Mouse (Mus musculus) liver, embryonic 16.5 days (tissue): Measurements from ENCODE around the gene Slitrk1. TPM values are rescaled to one million over a fixed set of nuclear protein-coding genes. Genes with fewer than 3 reads are reported as not detected.

ENCODE experiments used
- ATAC-seq: fragments of 200-750 bp; cut with Nextera tagmentation; 2 replicates; pipeline ENCODE4 v1.8.0; 2017; ENCODE audit warnings: low read depth, mild to moderate bottlenecking, moderate number of reproducible peaks, moderate library complexity
- H3K27ac ChIP-seq: fragments of 300-500 bp; sonication (generic); 2 replicates; pipeline ENCODE4 v1.5.1; 2014; ENCODE audit warnings: mild to moderate bottlenecking, low read length
- H3K27me3 ChIP-seq: fragments of 300-500 bp; sonication (generic); 2 replicates; pipeline ENCODE4 v1.6.1; 2014; ENCODE audit warnings: low read depth, low read length, mixed read lengths; ENCODE audit not compliant: control insufficient read depth, insufficient read depth
- H3K36me3 ChIP-seq: fragments of 300-500 bp; sonication (generic); 2 replicates; pipeline ENCODE4 v1.6.1; 2014; ENCODE audit warnings: mild to moderate bottlenecking; ENCODE audit not compliant: control insufficient read depth, insufficient read depth
- H3K4me1 ChIP-seq: fragments of 300-500 bp; sonication (generic); 2 replicates; pipeline ENCODE4 v1.6.1; 2014; ENCODE audit warnings: low read depth, low read length, mixed read lengths; ENCODE audit not compliant: control insufficient read depth
- H3K4me2 ChIP-seq: fragments of 300-500 bp; sonication (generic); 2 replicates; pipeline ENCODE4 v1.6.1; 2014; ENCODE audit warnings: low read depth, low read length, mixed read lengths
- H3K4me3 ChIP-seq: fragments of 300-500 bp; sonication (generic); 2 replicates; pipeline ENCODE4 v1.5.1; 2014; ENCODE audit warnings: low read depth, mild to moderate bottlenecking, low read length
- H3K9ac ChIP-seq: fragments of 300-500 bp; sonication (generic); 2 replicates; pipeline ENCODE4 v1.6.1; 2014; ENCODE audit warnings: low read depth, low read length
- H3K9me3 ChIP-seq: fragments of 300-500 bp; sonication (generic); replicated peaks from 2 replicates; pipeline ENCODE4 v1.6.1; 2016; ENCODE audit warnings: low read length; ENCODE audit not compliant: control insufficient read depth
- WGBS: fragments of 180-500 bp; shearing (Covaris S2); extraction: QIAGEN DNeasy Blood & Tissue Kit; methylation state at CpG from one replicate; pipeline ENCODE4 v1.1.7; 2014; ENCODE audit not compliant: insufficient replicate concordance; 5-methylcytosine and 5-hydroxymethylcytosine counted together
- polyA plus RNA-seq: library from polyadenylated mRNA; unstranded; fragments of >200 nt; fragmentation: Nextera tagmentation; extraction: Ambion mirVana; gene quantifications from 2 replicates; pipeline ENCODE4 v1.2.1, GENCODE M21; 2015

Gene Slitrk1
- polyA plus RNA-seq, 1 experiment from 2014 or later, result 0.01 TPM

DNA sequence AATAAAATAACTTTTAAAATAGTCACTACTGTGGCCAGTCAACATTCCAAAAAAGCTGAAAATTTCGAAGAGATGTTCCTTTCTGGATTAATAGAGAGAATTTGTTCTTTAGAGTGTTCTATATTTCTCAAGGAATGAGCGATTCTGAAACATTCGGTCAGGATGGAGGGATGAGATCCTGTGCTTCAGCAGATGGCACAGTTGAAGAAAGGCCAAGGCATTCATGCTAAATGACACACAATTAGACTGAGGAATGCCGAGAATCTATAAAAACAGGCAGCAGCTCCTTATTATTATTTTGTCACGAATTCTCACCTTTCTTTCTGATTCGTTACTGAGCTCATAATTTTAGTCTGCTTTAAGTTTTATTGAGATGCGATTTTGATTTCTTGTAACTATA lies 15.4 kb downstream of the Slitrk1 start:
- Histone ChIP-seq H3K9ac (no peak overlapping the region), H3K9me3 (no peaks in the 10 kb centered on the region), H3K4me2 (no peak overlapping the region), H3K4me1 (no peaks in the 10 kb centered on the region), H3K36me3 (no peaks in the 10 kb centered on the region), H3K27me3 (no peaks in the 10 kb centered on the region), H3K27ac (no peak overlapping the region), H3K4me3 (no peak overlapping the region)
- ATAC-seq, result no peak
- 57% methylated on average over 7 of the region's 7 CpGs for WGBS

DNA sequence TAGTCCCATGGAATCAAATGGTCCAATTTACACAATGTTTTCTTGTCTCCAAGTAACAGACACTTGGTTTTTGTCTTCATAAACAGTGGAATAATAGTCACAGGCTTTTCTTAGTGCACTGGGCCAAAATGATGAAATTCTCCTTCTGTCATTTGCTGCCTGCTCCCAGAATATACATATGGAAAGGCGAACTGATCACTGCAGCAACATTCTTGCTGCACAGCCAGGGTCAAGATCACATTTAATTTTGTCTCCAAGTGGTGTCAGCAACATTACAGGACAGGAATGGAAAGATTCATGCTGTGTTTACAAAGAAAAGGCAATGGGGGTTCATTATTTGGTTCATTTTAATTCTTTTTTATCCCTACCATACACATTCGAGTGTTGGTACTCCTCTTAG lies 18.5 kb downstream of the Slitrk1 start:
- H3K27me3 ChIP-seq, result no peaks in the 10 kb centered on the region
- no peaks in the 10 kb centered on the region for H3K4me1 ChIP-seq
- no peak overlapping the region for H3K4me3 ChIP-seq
- no peak overlapping the region for H3K9ac ChIP-seq
- H3K4me2 ChIP-seq, result no peak overlapping the region
- ATAC-seq, result no peak
- 31% methylated on average over 2 of the region's 2 CpGs for WGBS
- H3K27ac ChIP-seq, result no peak overlapping the region
- H3K36me3 ChIP-seq, result no peaks in the 10 kb centered on the region
- no peaks in the 10 kb centered on the region for H3K9me3 ChIP-seq

DNA sequence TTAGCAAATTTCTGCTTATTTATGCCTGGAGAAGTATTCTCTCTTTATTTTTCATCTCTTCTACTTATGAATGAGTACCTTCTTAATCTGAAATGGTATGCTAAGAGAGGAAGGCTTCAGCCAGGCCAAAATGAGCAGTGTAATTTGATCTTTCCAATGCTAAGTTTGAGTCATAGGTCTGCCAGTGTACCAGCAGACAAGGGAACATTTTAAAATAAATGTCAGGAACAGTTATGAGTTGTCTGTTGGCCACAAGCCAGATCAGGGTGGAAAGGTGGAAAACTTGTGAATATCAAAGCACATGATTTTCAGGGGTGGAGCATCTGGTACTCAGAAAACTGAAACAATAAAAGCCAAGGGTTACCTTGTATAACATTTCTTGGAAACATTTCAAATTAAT lies 46.1 kb downstream of the Slitrk1 start:
- Histone ChIP-seq H3K9me3 (no peaks in the 10 kb centered on the region), H3K36me3 (no peaks in the 10 kb centered on the region), H3K4me3 (no peak overlapping the region), H3K4me2 (no peak overlapping the region), H3K9ac (no peak overlapping the region), H3K4me1 (no peaks in the 10 kb centered on the region), H3K27me3 (no peaks in the 10 kb centered on the region), H3K27ac (no peak overlapping the region)
- no peak for ATAC-seq

DNA sequence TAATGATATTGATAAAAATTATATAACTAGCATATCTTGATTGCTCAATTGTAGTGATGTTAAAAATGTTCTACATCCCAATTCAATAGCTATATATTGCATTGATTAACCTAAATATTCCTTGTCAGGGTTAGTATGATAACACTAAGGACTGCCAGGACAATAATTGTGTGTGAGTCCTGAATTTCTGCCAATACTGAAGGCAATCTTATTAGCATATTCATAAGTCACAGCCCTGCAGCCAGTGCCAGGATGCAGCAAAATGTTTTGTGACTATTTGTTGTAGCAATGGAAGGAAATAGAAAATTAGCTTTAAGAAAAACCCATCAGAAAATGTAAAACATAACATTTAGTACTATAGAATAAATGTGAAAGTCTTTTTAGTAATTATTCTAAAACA lies 49.3 kb downstream of the Slitrk1 start:
- Histone ChIP-seq H3K4me1 (no peaks in the 10 kb centered on the region), H3K27ac (no peak overlapping the region), H3K9me3 (no peaks in the 10 kb centered on the region), H3K9ac (no peak overlapping the region), H3K27me3 (no peaks in the 10 kb centered on the region), H3K4me2 (no peak overlapping the region), H3K36me3 (no peaks in the 10 kb centered on the region), H3K4me3 (no peak overlapping the region)
- no peak for ATAC-seq

DNA sequence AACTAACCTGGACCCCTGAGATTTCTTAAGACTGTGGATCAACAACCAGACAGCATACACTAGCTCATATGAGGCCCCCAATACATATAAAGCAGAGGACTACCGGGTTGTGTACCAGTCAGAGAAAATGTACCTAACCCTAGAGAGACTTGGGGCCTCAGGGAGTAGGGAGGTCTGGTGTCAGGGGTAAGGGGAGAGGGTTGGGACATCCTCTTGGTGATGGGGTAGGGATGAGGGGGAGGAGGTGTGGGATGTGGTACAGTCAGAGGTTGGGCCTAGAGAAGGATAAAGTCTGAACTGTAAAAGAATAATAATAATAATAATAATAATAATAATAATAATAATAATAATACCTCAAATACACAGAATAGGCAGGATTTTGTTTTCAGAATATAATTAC lies 54.6 kb downstream of the Slitrk1 start:
- no peak overlapping the region for H3K4me3 ChIP-seq
- WGBS, result 60% methylated on average over 1 of the region's 1 CpGs
- H3K27me3 ChIP-seq, result no peaks in the 10 kb centered on the region
- no peak overlapping the region for H3K9ac ChIP-seq
- H3K4me2 ChIP-seq, result no peak overlapping the region
- no peak for ATAC-seq
- no peaks in the 10 kb centered on the region for H3K36me3 ChIP-seq
- no peaks in the 10 kb centered on the region for H3K4me1 ChIP-seq
- H3K9me3 ChIP-seq, result no peaks in the 10 kb centered on the region
- H3K27ac ChIP-seq, result no peak overlapping the region
